Comparison of ENCODE assay signal across 10 mouse cellular contexts in the genomic region with DNA sequence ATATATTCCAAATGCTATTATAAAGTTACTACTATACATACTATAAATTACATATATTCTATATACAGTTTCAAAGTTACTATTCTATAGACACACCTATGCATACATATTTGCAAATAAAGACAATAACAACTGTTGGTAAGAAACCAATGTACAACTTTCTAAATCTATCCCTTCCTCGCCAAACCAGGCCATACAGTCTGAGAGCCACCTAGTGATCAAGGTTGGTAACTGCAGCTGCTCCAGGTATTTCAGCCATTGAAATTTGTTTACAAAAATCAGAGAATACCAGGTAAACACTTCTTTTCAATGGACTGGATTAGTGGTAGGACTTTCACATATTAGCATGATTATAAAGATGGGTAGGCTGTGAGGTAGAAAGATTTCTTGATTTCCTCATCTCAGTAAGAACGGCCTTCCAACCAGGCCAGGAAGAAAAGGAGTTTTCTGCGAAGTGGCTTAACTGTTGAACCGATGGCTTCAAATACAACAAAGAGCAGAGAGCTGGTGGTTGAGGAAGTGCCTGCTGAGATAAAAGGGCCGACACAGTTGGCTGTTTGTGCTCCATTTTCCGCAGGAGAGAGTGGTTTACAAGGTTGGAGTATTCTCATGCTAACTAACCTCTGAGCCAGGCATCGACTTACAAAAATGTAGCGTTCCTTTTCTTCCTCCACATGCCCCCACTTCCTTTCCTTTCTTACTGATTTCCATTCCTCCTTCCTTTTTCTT. TPM values are rescaled to one million over a fixed set of nuclear protein-coding genes. Genes with fewer than 3 reads are reported as not detected.
DNase-seq lines count a peak whose midpoint lies in the region; ATAC-seq and TF ChIP-seq lines count a peak whose summit lies in the region.
"Had no signal": no experiment of that assay in that cellular context is flagged by ENCODE, and none has a peak within 500 bp of the region (broad histone marks: within the 10 kb centered on the region; RNA-seq: fewer than 3 reads in every experiment).

No protein-coding gene starts in this region.

- no peak for TF ChIP-seq EP300 in stomach, postnatal 0 days (optimal IDR thresholded peaks at IDR 0.05)

- H3K9me3 ChIP-seq in heart, embryonic 13.5 days: no peaks in the 10 kb centered on the region
- no peaks in the 10 kb centered on the region for H3K9me3 ChIP-seq in limb, embryonic 12.5 days
- no peaks in the 10 kb centered on the region for H3K9me3 ChIP-seq in stomach, postnatal 0 days (ENCODE audit: control insufficient read depth, low read length)

- peak; percentile 19 for TF ChIP-seq CTCF in C2C12 (IDR thresholded peaks at IDR 0.05; ENCODE audit: control insufficient read depth, insufficient read depth, insufficient read length)
- peak; percentile 88 for TF ChIP-seq CTCF in stomach, postnatal 0 days (IDR thresholded peaks at IDR 0.05; ENCODE audit: low read depth)

- no peak overlapping the region for H3K4me3 ChIP-seq in C2C12 (ENCODE audit: insufficient read depth, poor library complexity, severe bottlenecking)
- no peak overlapping the region for H3K4me3 ChIP-seq in heart, embryonic 13.5 days
- no peak overlapping the region for H3K4me3 ChIP-seq in limb, embryonic 12.5 days (replicated peaks)
- H3K4me3 ChIP-seq in stomach, postnatal 0 days (ENCODE audit: low read depth, low read length): no peak overlapping the region

- 18% methylated on average over 8 of the region's 8 CpGs for WGBS in heart, embryonic 13.5 days
- 7% methylated on average over 8 of the region's 8 CpGs for WGBS in limb, embryonic 12.5 days
- whole genome bisulfite sequencing in stomach, postnatal 0 days: 35% methylated on average over 8 of the region's 8 CpGs

- H3ac ChIP-seq in C2C12 (ENCODE audit: control insufficient read depth, insufficient read length, low read depth): no peak overlapping the region

- peak overlapping the region; percentile 20; the same call in 1 of the 2 replicates for H3K9ac ChIP-seq in heart, embryonic 13.5 days
- no peak overlapping the region for H3K9ac ChIP-seq in limb, embryonic 12.5 days (replicated peaks)
- H3K9ac ChIP-seq in stomach, postnatal 0 days (ENCODE audit: low read length): no peak overlapping the region

- peaks cover 42% of the 10 kb centered on the region for H3K4me1 ChIP-seq in heart, embryonic 13.5 days
- peaks cover 10% of the 10 kb centered on the region; the same call in 1 of the 2 replicates for H3K4me1 ChIP-seq in limb, embryonic 12.5 days (replicated peaks)
- no peaks in the 10 kb centered on the region; the same call in 1 of the 2 replicates for H3K4me1 ChIP-seq in stomach, postnatal 0 days (replicated peaks; ENCODE audit: control insufficient read depth, insufficient read depth)

- no peaks in the 10 kb centered on the region for H3K79me3 ChIP-seq in C2C12 (ENCODE audit: low read depth)

- peak overlapping the region; percentile 81; the same call in 1 of the 2 replicates for H3K27ac ChIP-seq in heart, embryonic 13.5 days (replicated peaks)
- 0 out of 2 replicates have a peak overlapping the region, but pooled peaks have one; percentile 1 for H3K27ac ChIP-seq in limb, embryonic 12.5 days
- H3K27ac ChIP-seq in stomach, postnatal 0 days (replicated peaks): no peak overlapping the region

- peak; percentile 66; the same call in 1 of the 2 replicates for ATAC-seq in frontal cortex, adult (ENCODE audit: low TSS enrichment)
- no peak for ATAC-seq in heart, embryonic 13.5 days (ENCODE audit: extremely low read depth, insufficient number of reproducible peaks, low FRiP score, low TSS enrichment)
- ATAC-seq in limb, embryonic 12.5 days (ENCODE audit: insufficient number of reproducible peaks, insufficient read depth, low FRiP score, low TSS enrichment, low read depth): no peak
- no peak for ATAC-seq in stomach, postnatal 0 days (ENCODE audit: low FRiP score, low TSS enrichment)

- H3K27me3 ChIP-seq in C2C12 (ENCODE audit: control insufficient read depth, insufficient read depth, insufficient read length): no peaks in the 10 kb centered on the region
- no peaks in the 10 kb centered on the region for H3K27me3 ChIP-seq in heart, embryonic 13.5 days (replicated peaks)
- H3K27me3 ChIP-seq in limb, embryonic 12.5 days: no peaks in the 10 kb centered on the region
- H3K27me3 ChIP-seq in stomach, postnatal 0 days (ENCODE audit: control insufficient read depth, insufficient read depth, low read length): no peaks in the 10 kb centered on the region

- H3K36me3 ChIP-seq in C2C12 (ENCODE audit: control insufficient read depth, insufficient read depth): no peaks in the 10 kb centered on the region
- H3K36me3 ChIP-seq in heart, embryonic 13.5 days: no peaks in the 10 kb centered on the region
- H3K36me3 ChIP-seq in limb, embryonic 12.5 days: no peaks in the 10 kb centered on the region
- H3K36me3 ChIP-seq in stomach, postnatal 0 days (ENCODE audit: control insufficient read depth, insufficient read depth, low read length): no peaks in the 10 kb centered on the region

- no peaks in the 10 kb centered on the region for H3K79me2 ChIP-seq in C2C12 (ENCODE audit: control insufficient read depth, insufficient read depth)

- DNase-seq in frontal cortex, postnatal 25 days (ENCODE audit: low spot score in 2 of 2): no peak
- DNase-seq in c-Kit-positive CD71-positive TER-119-positive erythroid progenitor cells, embryonic 14.5 days (ENCODE audit: low spot score): peak; percentile 21
- DNase-seq in stomach, postnatal 0 days (ENCODE audit: low spot score): no peak
- no peak for DNase-seq in gastrocnemius, postnatal 4 days (ENCODE audit: low spot score in 2 of 2)

- no peak overlapping the region for H3K4me2 ChIP-seq in heart, embryonic 13.5 days
- 0 out of 2 replicates have a peak overlapping the region, but pooled peaks have one; percentile 23 for H3K4me2 ChIP-seq in limb, embryonic 12.5 days
- no peak overlapping the region for H3K4me2 ChIP-seq in stomach, postnatal 0 days (replicated peaks; ENCODE audit: low read depth)

TF ChIP-seq in C2C12, 6 proteins besides CTCF, POLR2A, EP300 and RAD21:
- TF ChIP-seq CEBPB (IDR thresholded peaks at IDR 0.05; ENCODE audit: low read depth) (no peak), MYOD1 (IDR thresholded peaks at IDR 0.05; ENCODE audit: control insufficient read depth, insufficient read length, low read depth) (no peak), MYOG (IDR thresholded peaks at IDR 0.05; ENCODE audit: control insufficient read depth, extremely low read depth, insufficient read length) (no peak), FOSL1 (IDR thresholded peaks at IDR 0.05; ENCODE audit: insufficient read depth, low read length, poor library complexity, severe bottlenecking) (no peak), MAX (IDR thresholded peaks at IDR 0.05) (no peak), USF1 (IDR thresholded peaks at IDR 0.05; ENCODE audit: low read depth) (no peak)

RNA-seq across cellular contexts. Expression of a gene that starts 7.5 kb away (rescaled TPM):
- 8.4 TPM for polyA plus RNA-seq in C2C12 (2012; fragmentation: generic; extraction: Trizol)
- polyA plus RNA-seq in heart, embryonic 13.5 days (2015; fragmentation: Nextera tagmentation; extraction: Ambion mirVana): 3.3 and 3.4 TPM in 2 replicates
- 7.8 and 9.0 TPM in 2 replicates for polyA plus RNA-seq in limb, embryonic 12.5 days (2016; fragmentation: Nextera tagmentation; extraction: Ambion mirVana)
- 19.9 and 20.1 TPM in 2 replicates for polyA plus RNA-seq in stomach, postnatal 0 days (2015; fragmentation: Nextera tagmentation; extraction: Ambion mirVana)
- total RNA-seq in gastrocnemius, postnatal 4 days (2021): under 1 TPM; 0.27 to 0.57 TPM

RNA-seq across cellular contexts. Expression of a gene that starts 19.5 kb away (rescaled TPM):
- polyA plus RNA-seq in C2C12 (2012; fragmentation: generic; extraction: Trizol): not detected
- polyA plus RNA-seq in heart, embryonic 13.5 days (2015; fragmentation: Nextera tagmentation; extraction: Ambion mirVana): not detected in 2 replicates
- polyA plus RNA-seq in limb, embryonic 12.5 days (2016; fragmentation: Nextera tagmentation; extraction: Ambion mirVana): not detected in 2 replicates
- not detected in 2 replicates for polyA plus RNA-seq in stomach, postnatal 0 days (2015; fragmentation: Nextera tagmentation; extraction: Ambion mirVana)
- under 1 TPM in 1 of 2 experiments, not detected in 1; 0.54 TPM for total RNA-seq in gastrocnemius, postnatal 4 days (2021)
- total RNA-seq: left cerebral cortex, postnatal 14 days had no signal
- polyA plus RNA-seq: stomach, embryonic 16.5 days had no signal

RNA-seq across cellular contexts. Expression of a gene that starts 24.7 kb away (rescaled TPM):
- not detected for polyA plus RNA-seq in C2C12 (2012; fragmentation: generic; extraction: Trizol)
- not detected in 2 replicates for polyA plus RNA-seq in heart, embryonic 13.5 days (2015; fragmentation: Nextera tagmentation; extraction: Ambion mirVana)
- polyA plus RNA-seq in limb, embryonic 12.5 days (2016; fragmentation: Nextera tagmentation; extraction: Ambion mirVana): not detected in 2 replicates
- polyA plus RNA-seq in stomach, postnatal 0 days (2015; fragmentation: Nextera tagmentation; extraction: Ambion mirVana): not detected in 2 replicates
- not detected for total RNA-seq in gastrocnemius, postnatal 4 days (2021)
- total RNA-seq: left cerebral cortex, postnatal 14 days had no signal
- polyA plus RNA-seq: stomach, embryonic 16.5 days had no signal

RNA-seq across cellular contexts. Expression of a gene that starts 31.1 kb away (rescaled TPM):
- 694 TPM for polyA plus RNA-seq in C2C12 (2012; fragmentation: generic; extraction: Trizol)
- 156 and 173 TPM in 2 replicates for polyA plus RNA-seq in heart, embryonic 13.5 days (2015; fragmentation: Nextera tagmentation; extraction: Ambion mirVana)
- polyA plus RNA-seq in limb, embryonic 12.5 days (2016; fragmentation: Nextera tagmentation; extraction: Ambion mirVana): 86.1 and 109 TPM in 2 replicates
- polyA plus RNA-seq in stomach, postnatal 0 days (2015; fragmentation: Nextera tagmentation; extraction: Ambion mirVana): 60.5 and 68.0 TPM in 2 replicates
- total RNA-seq in gastrocnemius, postnatal 4 days (2021): 100 to 1,000 TPM; 113 to 128 TPM

RNA-seq across cellular contexts. Expression of a gene that starts 53.8 kb away (rescaled TPM):
- not detected for polyA plus RNA-seq in C2C12 (2012; fragmentation: generic; extraction: Trizol)
- not detected in 2 replicates for polyA plus RNA-seq in heart, embryonic 13.5 days (2015; fragmentation: Nextera tagmentation; extraction: Ambion mirVana)
- polyA plus RNA-seq in limb, embryonic 12.5 days (2016; fragmentation: Nextera tagmentation; extraction: Ambion mirVana): not detected in 2 replicates
- polyA plus RNA-seq in stomach, postnatal 0 days (2015; fragmentation: Nextera tagmentation; extraction: Ambion mirVana): not detected in 2 replicates
- under 1 TPM in 1 of 2 experiments, not detected in 1; 0.39 TPM for total RNA-seq in gastrocnemius, postnatal 4 days (2021)
- total RNA-seq: left cerebral cortex, postnatal 14 days had no signal
- polyA plus RNA-seq: stomach, embryonic 16.5 days had no signal
